Mouse (Mus musculus) right cerebral cortex, postnatal 10 days (tissue): Measurements from ENCODE around the gene Slc39a5.
A peak's percentile ranks its signal among the peaks of the same experiment; 100 is the strongest.

Experiments
- DNase-seq, 2 experiments: peaks; one replicate each; pipeline ENCODE4 v3.0.0; 2021; ENCODE audit warnings: low spot score in 2 of 2

Gene Slc39a5

GRCm38 (mm10) chr10:128410560-128410845, 9.5 kb upstream of the Slc39a5 start:
- no peak for DNase-seq

DNA sequence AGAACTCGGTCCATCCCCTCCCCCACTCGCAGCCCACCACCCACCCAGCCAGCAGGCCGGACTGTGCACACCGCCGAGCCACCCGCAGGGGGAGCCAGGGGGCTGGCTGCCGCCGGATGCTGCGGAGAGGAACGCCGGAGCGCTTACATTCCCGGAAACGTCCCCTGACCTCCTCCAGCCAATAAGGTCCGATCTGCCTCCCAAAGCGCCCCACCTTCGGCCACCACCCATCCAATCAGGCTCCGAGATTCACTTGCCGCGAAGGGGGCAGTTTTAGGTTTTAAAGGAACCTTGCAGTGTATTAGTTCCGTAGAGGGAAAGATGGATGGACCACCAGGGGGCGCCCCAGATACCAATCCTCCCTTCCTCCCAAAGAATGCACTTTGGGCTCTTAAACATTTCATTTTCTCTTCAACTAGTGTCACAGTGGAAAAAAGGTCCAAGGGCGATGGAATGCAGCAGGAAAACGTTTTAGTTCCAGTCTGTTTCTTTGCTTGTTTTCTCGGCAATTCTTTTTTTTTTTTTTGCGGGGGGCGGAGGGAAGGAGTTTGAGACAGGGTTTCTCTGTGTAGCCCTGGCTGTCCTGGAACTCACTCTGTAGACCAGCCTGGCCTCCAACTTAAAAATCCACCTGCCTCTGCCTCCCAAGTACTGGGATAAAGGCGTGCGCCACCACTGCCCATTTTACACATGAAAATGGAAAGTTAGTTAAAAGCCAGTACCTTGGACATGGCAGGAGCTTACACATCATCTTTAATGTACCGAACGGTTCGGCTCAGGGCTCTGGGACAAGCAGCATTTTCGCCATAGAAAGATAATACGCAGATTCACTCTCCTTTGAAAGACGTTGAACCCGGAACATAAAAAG, 8.9 kb upstream of the Slc39a5 start:
- peak; percentile 99 for DNase-seq

GRCm38 (mm10) chr10:128408591-128409535, 7.8 kb upstream of the Slc39a5 start:
- DNase-seq, result peak; percentile 74 to 79

DNA sequence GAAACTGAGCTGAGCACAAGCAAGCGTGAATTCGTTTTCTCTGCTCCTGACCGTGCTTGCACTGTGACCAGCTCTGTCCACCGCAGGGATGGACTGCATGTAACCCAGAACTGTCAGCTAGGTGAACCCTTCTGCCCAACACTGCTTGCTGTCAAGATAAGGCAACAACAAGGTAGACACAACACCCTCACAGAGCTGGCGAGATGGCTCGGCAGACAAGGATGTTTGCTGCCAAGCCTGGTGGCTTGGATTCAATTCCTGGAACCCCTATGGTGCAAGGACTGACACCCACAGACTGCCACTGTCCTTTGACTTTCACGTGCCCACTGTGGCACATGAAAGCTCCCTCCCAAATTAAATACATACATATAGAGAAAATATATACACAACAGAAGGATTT, 2.9 kb upstream of the Slc39a5 start:
- no peak for DNase-seq

DNA sequence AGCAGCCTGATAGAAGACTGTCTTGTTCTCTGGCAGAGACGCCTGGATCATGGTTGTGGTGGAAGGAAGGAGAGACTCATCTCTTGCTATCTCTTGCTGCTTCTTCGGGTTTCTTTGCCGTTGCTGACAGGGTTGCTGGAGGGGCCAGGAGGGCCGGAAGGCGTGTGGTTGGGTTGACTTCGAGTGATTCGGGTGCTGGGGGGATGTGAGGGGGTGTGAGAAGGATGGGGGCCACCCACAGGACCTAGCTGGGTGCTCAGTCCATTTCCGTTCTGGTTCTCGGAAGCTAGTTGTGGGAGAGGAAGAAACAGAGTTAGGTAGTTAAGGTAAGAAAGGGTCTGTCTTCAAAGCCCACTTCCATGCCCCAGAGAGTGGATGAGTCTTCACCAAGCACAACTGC, 609 bp upstream of the Slc39a5 start:
- no peak for DNase-seq

GRCm38 (mm10) chr10:128400338-128400737, 691 bp downstream of the Slc39a5 start:
- DNase-seq, result no peak

GRCm38 (mm10) chr10:128397466-128397865, 3.6 kb downstream of the Slc39a5 start:
- DNase-seq, result no peak

- DNase-seq, result no peak
Observed at GRCm38 (mm10) chr10:128396716-128397264, 4.2 kb downstream of the Slc39a5 start.

DNA sequence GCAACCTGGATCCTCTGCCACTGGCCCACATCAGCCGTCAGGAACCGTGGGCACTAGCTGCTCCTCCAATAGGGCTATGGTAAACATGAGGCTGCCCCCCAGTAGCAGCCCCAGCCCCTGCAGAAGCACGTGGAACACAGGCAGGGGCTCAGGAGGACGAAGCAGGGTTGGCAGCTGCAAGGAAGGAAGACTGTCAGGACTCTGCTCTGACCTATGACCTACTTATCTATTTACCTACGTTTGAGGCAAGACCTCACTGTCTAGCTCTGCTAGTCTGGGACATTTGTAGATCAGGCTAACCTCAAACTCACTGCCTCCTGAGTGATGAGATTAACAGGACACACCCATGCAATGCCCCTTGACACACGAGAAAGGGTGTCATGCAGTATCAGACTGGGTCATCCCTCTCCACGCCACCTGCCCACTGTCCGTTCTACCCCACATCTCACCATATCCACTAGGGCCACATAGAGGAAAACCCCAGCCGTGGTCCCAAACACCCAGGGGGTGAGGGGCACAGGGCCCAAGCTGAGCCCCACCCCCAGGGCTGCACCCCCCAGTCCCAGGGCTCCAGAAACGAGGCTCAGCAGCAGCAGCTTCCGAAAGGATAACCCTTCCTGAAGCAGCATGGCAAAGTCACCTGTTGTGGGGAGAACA, 4.9 kb downstream of the Slc39a5 start:
- no peak for DNase-seq

- no peak for DNase-seq
Observed at GRCm38 (mm10) chr10:128391850-128392249, 9.2 kb downstream of the Slc39a5 start.

DNA sequence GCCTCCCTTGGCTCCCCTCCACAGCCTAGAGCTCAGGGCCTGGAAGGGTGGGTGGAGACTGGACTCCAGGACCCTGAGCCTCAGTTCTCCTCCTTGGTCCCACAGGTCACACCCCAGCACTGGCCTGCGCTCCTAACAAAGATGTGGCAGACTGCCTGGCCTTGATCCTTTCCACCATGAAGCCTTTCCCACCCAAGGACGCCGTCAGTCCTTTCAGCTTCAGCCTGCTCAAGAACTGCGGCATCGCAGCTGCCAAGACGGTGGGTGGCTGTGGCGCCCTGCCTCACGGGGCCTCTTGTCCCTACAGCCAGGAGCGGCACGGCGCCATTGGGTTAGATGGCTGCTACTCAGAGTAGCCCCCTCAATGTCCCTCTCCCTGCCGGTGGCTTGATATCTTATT, 10.7 kb downstream of the Slc39a5 start:
- no peak for DNase-seq

GRCm38 (mm10) chr10:128389570-128389969, 11.5 kb downstream of the Slc39a5 start:
- DNase-seq, result no peak

- DNase-seq, result no peak
Observed at GRCm38 (mm10) chr10:128388941-128389340, 12.1 kb downstream of the Slc39a5 start.

DNA sequence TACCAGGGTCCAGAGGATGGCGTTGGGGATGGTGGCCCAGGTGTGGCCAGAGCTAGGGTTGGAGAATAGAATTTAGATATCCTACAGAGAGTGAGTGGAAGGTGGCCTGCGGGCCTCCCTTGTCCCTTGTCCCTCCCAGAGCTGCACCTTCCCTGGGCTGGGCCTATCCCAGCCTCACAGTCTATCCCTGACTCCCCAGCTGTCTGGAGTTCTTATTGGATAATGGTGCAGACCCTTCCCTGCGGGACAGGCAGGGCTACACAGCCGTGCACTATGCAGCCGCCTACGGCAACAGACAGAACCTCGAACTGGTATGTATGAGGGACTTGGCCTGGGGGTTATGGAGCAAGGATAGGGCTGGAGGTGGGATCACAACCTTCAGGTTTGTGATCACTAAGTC, 15.1 kb downstream of the Slc39a5 start:
- DNase-seq, result no peak

DNA sequence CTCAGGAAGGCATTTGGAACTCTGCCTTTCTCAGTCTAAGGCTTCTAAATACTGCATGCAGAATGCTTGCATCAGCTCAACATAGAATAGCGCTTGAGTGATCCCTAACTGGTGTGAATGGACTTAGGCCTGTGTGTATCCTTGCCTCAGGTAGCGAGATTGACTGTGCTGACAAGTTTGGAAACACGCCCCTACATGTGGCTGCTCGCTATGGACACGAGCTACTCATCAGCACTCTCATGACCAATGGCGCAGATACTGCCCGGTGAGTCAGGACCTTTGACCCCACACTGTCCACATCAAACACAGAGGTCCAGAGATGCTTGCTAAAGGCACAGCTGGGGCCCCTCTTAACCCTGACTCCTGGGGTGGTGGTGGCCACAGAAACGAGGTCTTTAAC, 18.5 kb downstream of the Slc39a5 start:
- DNase-seq, result no peak

DNA sequence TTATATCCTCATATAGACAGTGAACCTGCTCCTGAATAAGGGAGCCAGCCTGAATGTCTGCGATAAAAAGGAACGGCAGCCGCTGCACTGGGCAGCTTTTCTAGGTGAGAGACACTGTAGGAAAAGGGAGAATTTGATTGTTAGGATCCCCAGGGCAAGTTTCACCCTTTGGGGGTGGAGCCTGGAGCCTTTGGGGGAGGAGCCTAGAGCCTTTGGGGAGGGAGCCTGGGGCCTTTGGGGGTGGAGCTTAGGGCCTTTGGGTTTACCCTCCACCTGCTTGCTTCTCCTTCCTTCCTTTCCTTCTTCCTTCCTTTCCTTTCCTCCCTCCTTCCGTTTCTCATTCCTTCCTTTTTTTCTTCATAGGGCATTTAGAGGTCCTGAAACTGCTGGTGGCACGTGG, 20.5 kb downstream of the Slc39a5 start:
- DNase-seq, result no peak

- no peak for DNase-seq
Observed at GRCm38 (mm10) chr10:128379260-128379659, 21.8 kb downstream of the Slc39a5 start.

DNA sequence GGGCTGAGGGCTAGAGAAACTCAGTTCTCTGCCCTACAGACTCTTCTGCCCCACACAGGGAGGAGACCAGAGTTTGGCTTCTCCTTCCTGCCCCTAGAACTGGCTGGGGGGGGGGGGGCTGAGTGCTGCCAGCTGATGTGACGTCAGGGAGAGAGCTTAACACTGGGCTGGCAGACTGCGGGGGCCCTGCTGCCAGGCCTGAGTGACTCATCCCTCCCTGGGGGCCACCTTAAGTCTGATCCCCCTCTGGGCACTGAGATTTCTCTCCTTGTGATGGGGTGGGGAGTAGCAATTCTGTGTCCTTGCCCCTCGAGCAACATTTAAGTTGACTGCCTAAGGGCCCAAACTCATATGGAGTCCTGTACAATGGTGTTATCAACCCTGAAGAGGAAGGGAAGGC, 22.6 kb downstream of the Slc39a5 start:
- DNase-seq, result no peak

- DNase-seq, result no peak
Observed at GRCm38 (mm10) chr10:128377940-128378448, 23.0 kb downstream of the Slc39a5 start.

GRCm38 (mm10) chr10:128377222-128377939, 23.6 kb downstream of the Slc39a5 start:
- DNase-seq, result peak; percentile 69 to 71
